ENCODE assay signal across 10 mouse cellular contexts in the genomic region with DNA sequence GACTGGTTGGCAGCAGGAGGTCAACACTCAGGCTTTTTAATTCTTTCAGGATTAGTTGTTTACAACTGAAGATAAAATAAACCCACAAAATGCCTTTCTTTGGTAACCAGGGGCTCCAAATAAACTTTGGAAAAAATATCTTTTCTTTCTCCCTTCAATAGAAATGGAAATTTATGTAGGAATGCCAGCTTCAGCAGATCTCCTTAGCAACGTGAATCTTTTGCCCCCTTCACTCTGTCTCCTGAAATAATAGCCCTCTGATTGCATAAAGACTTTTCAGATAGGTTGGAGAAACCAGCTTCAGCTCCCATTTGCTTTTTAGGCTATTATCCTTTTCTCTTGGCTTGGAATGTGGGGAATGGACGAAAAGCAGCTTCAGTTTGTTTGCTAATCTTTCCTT. TPM values are rescaled to one million over a fixed set of nuclear protein-coding genes. Genes with fewer than 3 reads are reported as not detected.
DNase-seq lines count a peak whose midpoint lies in the region; ATAC-seq lines count a peak whose summit lies in the region.
"Had no signal": no experiment of that assay in that cellular context is flagged by ENCODE, and none has a peak within 500 bp of the region (broad histone marks: within the 10 kb centered on the region; RNA-seq: fewer than 3 reads in every experiment).

No protein-coding gene starts in this region.

- H3K36me3 ChIP-seq in kidney, embryonic 14.5 days (ENCODE audit: control insufficient read depth, insufficient read depth, low read length) = no peaks in the 10 kb centered on the region
- H3K36me3 ChIP-seq in embryonic facial prominence, embryonic 13.5 days = no peaks in the 10 kb centered on the region
- H3K36me3 ChIP-seq in hindbrain, embryonic 16.5 days (ENCODE audit: control insufficient read depth, insufficient read depth, low read length) = no peaks in the 10 kb centered on the region
- no peaks in the 10 kb centered on the region for H3K36me3 ChIP-seq in neural tube, embryonic 12.5 days

- WGBS in kidney, embryonic 14.5 days = 17% methylated on average over 2 of the region's 2 CpGs
- WGBS in embryonic facial prominence, embryonic 13.5 days = 9% methylated on average over 2 of the region's 2 CpGs
- WGBS in hindbrain, embryonic 16.5 days = 8% methylated on average over 2 of the region's 2 CpGs
- WGBS in neural tube, embryonic 12.5 days = 4% methylated on average over 2 of the region's 2 CpGs

- no peak for DNase-seq in kidney, adult 11 months
- DNase-seq in thymus, postnatal 0 days (ENCODE audit: low spot score) = no peak
- DNase-seq: kidney, adult 9 months; lung, postnatal 4 days had no signal

- no peaks in the 10 kb centered on the region for H3K4me1 ChIP-seq in kidney, embryonic 14.5 days (ENCODE audit: control insufficient read depth, insufficient read depth, low read length)
- H3K4me1 ChIP-seq in embryonic facial prominence, embryonic 13.5 days = no peaks in the 10 kb centered on the region
- no peaks in the 10 kb centered on the region for H3K4me1 ChIP-seq in hindbrain, embryonic 16.5 days (ENCODE audit: control insufficient read depth, insufficient read depth, low read depth, low read length)
- H3K4me1 ChIP-seq in neural tube, embryonic 12.5 days = no peaks in the 10 kb centered on the region

- H3K9ac ChIP-seq in kidney, embryonic 14.5 days (ENCODE audit: low read depth, low read length) = peak overlapping the region; percentile 23; the same call in 1 of the 2 replicates
- peak overlapping the region; percentile 78 for H3K9ac ChIP-seq in embryonic facial prominence, embryonic 13.5 days
- H3K9ac ChIP-seq in hindbrain, embryonic 16.5 days (ENCODE audit: low read depth, low read length) = no peak overlapping the region
- no peak overlapping the region for H3K9ac ChIP-seq in neural tube, embryonic 12.5 days

- H3K27ac ChIP-seq in kidney, embryonic 14.5 days (ENCODE audit: low read depth, low read length) = no peak overlapping the region
- 0 out of 2 replicates have a peak overlapping the region, but pooled peaks have one; percentile 87 for H3K27ac ChIP-seq in embryonic facial prominence, embryonic 13.5 days
- H3K27ac ChIP-seq in hindbrain, embryonic 16.5 days (ENCODE audit: low read depth, low read length) = no peak overlapping the region
- H3K27ac ChIP-seq in neural tube, embryonic 12.5 days = no peak overlapping the region

- H3K9me3 ChIP-seq in kidney, embryonic 14.5 days (ENCODE audit: control insufficient read depth, low read length) = no peaks in the 10 kb centered on the region
- H3K9me3 ChIP-seq in embryonic facial prominence, embryonic 13.5 days = no peaks in the 10 kb centered on the region
- H3K9me3 ChIP-seq in hindbrain, embryonic 16.5 days (ENCODE audit: control insufficient read depth, low read length) = no peaks in the 10 kb centered on the region
- H3K9me3 ChIP-seq in neural tube, embryonic 12.5 days = no peaks in the 10 kb centered on the region

- peak overlapping the region; percentile 56 for H3K4me3 ChIP-seq in kidney, embryonic 14.5 days (ENCODE audit: low read length)
- H3K4me3 ChIP-seq in embryonic facial prominence, embryonic 13.5 days = peak overlapping the region; percentile 58
- peak overlapping the region; percentile 64 for H3K4me3 ChIP-seq in hindbrain, embryonic 16.5 days (ENCODE audit: low read length)
- peak overlapping the region; percentile 58 for H3K4me3 ChIP-seq in neural tube, embryonic 12.5 days

- no peaks in the 10 kb centered on the region for H3K27me3 ChIP-seq in kidney, embryonic 14.5 days (ENCODE audit: control insufficient read depth, insufficient read depth, low read length)
- H3K27me3 ChIP-seq in embryonic facial prominence, embryonic 13.5 days = no peaks in the 10 kb centered on the region
- H3K27me3 ChIP-seq in hindbrain, embryonic 16.5 days (replicated peaks; ENCODE audit: control insufficient read depth, insufficient read depth, low read length) = no peaks in the 10 kb centered on the region
- no peaks in the 10 kb centered on the region for H3K27me3 ChIP-seq in neural tube, embryonic 12.5 days (replicated peaks)

- H3K4me2 ChIP-seq in kidney, embryonic 14.5 days (replicated peaks; ENCODE audit: low read depth, low read length) = peak overlapping the region; percentile 36
- peak overlapping the region; percentile 55 for H3K4me2 ChIP-seq in embryonic facial prominence, embryonic 13.5 days
- H3K4me2 ChIP-seq in hindbrain, embryonic 16.5 days (ENCODE audit: low read length) = peak overlapping the region; percentile 56
- H3K4me2 ChIP-seq in neural tube, embryonic 12.5 days (replicated peaks) = peak overlapping the region; percentile 57

- ATAC-seq in kidney, embryonic 14.5 days (ENCODE audit: low FRiP score, low TSS enrichment) = no peak
- ATAC-seq in embryonic facial prominence, embryonic 13.5 days (ENCODE audit: insufficient number of reproducible peaks, insufficient read depth, low FRiP score, low TSS enrichment, low read depth) = no peak
- ATAC-seq in hindbrain, embryonic 16.5 days = no peak
- no peak for ATAC-seq in neural tube, embryonic 12.5 days (ENCODE audit: low FRiP score, low read depth)
- no peak for ATAC-seq in inflammation-experienced regulatory T-cells, adult 6 months
- ATAC-seq in frontal cortex, adult (ENCODE audit: low TSS enrichment) = no peak

RNA-seq across cellular contexts. Expression of a gene that starts 2.2 kb away (rescaled TPM):
- polyA plus RNA-seq in kidney, embryonic 14.5 days (2014; fragmentation: Nextera tagmentation; extraction: Ambion mirVana) = 18.2 and 25.1 TPM in 2 replicates
- polyA plus RNA-seq in embryonic facial prominence, embryonic 13.5 days (2015; fragmentation: Nextera tagmentation; extraction: Ambion mirVana) = 15.6 and 17.4 TPM in 2 replicates
- polyA plus RNA-seq in hindbrain, embryonic 16.5 days (2015; fragmentation: Nextera tagmentation; extraction: Ambion mirVana) = 20.9 and 27.8 TPM in 2 replicates
- polyA plus RNA-seq in neural tube, embryonic 12.5 days (2016; fragmentation: Nextera tagmentation; extraction: Ambion mirVana) = 23.9 and 30.7 TPM in 2 replicates
- polyA plus RNA-seq in inflammation-experienced regulatory T-cells, adult 6 months (2017; shearing (Covaris generic)) = not detected
- 1.3 and 1.4 TPM in 2 replicates for polyA plus RNA-seq in thymus, postnatal 0 days (2015; fragmentation: Nextera tagmentation; extraction: Ambion mirVana)

Comparison
In these comparisons a context has a peak if more than half of its experiments do, and no peak if none do; other contexts are left out.
1. H3K9ac ChIP-seq: peak in kidney, embryonic 14.5 days (single experiment) and embryonic facial prominence, embryonic 13.5 days (single experiment); none in hindbrain, embryonic 16.5 days (single experiment) and neural tube, embryonic 12.5 days (single experiment).
2. Peak in every context shown above with its lines, with median percentiles within 50 percentile points of each other: H3K4me2 ChIP-seq and H3K4me3 ChIP-seq.